Mouse (Mus musculus) forelimb bud, embryonic 11.5 days (tissue): ENCODE measurements around the gene Cct3.
"Not testable (repeated sequence)": the region's sequence is repeated elsewhere in the genome, so short reads cannot be mapped to it uniquely, and the experiment has no call there.

Experiments used
- DNase-seq: peaks from one replicate; pipeline ENCODE4 v3.0.0-alpha.2; 2012; ENCODE audit warnings: low read depth, low spot score

The Cct3 gene

GRCm38 (mm10) chr3:88291970-88292369, 4.9 kb upstream of the Cct3 start:
- no peak for DNase-seq

GRCm38 (mm10) chr3:88295272-88295671, 1.6 kb upstream of the Cct3 start:
- not testable (repeated sequence) for DNase-seq

DNA sequence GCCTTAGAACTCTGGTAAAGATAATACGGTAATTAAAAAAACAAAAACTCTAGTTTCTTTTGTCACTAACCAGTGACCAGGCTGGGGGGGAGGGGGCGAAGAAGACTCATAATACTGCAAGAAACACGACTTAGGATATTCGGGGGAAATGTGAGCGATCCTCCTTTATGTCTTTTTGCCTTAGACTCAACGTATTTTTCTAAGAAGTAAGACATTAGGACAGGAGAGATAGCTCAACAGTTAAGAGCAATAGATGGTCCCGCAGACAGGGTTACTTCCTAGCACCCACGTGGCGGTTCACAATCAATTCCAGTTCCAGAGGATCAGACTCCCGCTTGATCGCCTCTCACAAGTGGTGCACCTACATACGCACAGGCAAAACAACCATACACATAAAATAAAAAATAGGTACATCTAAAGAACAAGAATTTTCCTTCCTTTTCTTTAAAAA, 781 bp upstream of the Cct3 start:
- DNase-seq = no peak

GRCm38 (mm10) chr3:88297321-88297851, 470 bp downstream of the Cct3 start:
- no peak for DNase-seq

GRCm38 (mm10) chr3:88299172-88299571, 2.3 kb downstream of the Cct3 start:
- no peak for DNase-seq

- DNase-seq = peak; percentile 59
Measured at GRCm38 (mm10) chr3:88324951-88325405, 28.1 kb downstream of the Cct3 start, which contains the start of gene Glmp. Gene Glmp, plus strand, starts transcription at chr3:88325023.

DNA sequence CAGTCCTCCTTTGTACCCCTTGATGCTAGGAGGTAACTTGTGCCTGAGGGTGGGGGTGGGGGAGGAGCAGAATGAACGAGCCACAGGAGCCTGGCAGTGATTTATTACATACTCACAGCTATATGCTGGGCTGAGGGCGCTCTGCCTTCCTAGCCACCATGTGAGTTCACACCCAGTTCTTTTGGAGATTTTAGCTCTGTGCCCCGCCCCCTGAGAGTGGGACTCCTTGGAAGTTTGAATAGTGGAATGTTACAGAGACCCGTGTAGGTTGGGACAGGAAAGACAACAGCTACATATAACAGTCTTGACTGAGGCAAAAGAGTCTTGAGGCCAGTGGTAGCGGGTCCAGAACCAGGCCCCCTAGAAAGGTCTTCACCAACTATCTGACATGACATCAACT, 32.0 kb downstream of the Cct3 start:
- no peak for DNase-seq

DNA sequence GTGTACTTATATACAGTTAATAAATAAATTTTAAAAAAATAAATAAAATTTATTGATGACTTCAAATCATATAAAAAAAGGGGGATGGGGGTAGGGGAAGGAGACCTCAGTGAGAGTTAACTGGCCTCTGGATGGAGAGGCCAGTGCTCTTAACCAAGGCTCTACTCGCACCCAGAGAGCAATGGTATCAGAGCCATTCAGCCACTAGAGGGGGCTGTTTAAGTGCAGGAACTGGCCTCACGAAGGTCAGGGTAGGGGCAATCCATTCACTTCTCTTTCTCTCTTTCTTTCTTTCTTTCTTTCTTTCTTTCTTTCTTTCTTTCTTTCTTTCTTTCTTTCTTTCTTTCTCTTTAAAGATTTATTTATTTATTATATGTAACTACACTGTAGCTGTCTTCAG, 34.4 kb downstream of the Cct3 start:
- peak; percentile 29 for DNase-seq

GRCm38 (mm10) chr3:88334029-88334658, 37.2 kb downstream of the Cct3 start:
- no peak for DNase-seq

DNA sequence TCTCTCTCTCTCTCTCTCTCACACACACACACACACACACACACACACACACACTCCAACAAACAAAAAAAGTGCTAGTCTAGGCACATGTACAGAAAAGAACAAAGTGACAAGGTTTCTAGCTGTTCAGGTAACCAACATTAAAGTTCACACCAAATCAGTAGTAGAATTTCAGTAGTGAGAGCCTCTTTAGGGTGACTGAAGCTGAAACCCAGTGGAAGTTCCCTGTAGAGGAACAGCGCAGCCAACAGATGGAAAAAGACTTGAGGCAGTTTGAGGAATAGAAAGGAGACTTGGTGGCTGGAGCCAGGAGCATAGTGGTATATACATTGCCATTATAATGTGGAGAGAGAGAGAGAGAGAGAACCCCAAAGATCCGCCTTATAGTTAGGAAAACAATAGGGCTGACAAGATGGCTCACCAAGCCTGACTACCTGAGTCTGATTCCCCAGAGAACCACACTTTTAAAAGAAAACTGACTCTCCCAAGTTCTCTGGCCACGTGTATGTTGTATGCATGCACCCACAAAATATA, 38.1 kb downstream of the Cct3 start:
- DNase-seq = no peak

DNA sequence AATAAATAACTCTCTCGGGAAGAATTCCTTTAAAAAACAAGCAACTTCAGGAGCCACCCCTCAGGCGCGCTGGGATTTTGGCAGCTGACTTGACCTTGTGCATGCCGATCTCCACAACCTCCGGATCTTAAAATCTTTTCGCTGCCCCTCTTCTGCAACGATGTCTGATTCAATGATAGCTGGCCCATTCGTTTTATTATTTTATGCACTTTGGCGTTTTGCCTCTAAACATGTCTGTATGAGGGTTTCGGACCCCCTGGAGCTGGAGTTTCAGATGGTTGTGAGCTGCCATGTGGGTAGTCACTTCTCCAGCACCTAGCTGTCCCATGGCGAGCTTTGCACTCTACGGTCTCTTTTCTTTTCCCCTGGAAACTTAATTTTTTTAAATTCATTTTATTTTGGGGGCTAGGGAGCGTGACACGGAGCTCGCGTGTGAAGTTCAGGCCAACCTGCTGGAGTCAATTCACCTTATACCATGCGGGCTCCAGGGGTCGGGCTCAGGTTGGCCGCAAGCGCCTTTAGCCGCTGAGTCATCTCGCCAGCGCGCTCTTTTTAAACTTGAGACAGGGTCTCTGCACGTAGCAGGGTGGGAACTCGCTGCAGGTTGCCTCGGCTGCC, 38.6 kb downstream of the Cct3 start:
- DNase-seq = no peak

DNA sequence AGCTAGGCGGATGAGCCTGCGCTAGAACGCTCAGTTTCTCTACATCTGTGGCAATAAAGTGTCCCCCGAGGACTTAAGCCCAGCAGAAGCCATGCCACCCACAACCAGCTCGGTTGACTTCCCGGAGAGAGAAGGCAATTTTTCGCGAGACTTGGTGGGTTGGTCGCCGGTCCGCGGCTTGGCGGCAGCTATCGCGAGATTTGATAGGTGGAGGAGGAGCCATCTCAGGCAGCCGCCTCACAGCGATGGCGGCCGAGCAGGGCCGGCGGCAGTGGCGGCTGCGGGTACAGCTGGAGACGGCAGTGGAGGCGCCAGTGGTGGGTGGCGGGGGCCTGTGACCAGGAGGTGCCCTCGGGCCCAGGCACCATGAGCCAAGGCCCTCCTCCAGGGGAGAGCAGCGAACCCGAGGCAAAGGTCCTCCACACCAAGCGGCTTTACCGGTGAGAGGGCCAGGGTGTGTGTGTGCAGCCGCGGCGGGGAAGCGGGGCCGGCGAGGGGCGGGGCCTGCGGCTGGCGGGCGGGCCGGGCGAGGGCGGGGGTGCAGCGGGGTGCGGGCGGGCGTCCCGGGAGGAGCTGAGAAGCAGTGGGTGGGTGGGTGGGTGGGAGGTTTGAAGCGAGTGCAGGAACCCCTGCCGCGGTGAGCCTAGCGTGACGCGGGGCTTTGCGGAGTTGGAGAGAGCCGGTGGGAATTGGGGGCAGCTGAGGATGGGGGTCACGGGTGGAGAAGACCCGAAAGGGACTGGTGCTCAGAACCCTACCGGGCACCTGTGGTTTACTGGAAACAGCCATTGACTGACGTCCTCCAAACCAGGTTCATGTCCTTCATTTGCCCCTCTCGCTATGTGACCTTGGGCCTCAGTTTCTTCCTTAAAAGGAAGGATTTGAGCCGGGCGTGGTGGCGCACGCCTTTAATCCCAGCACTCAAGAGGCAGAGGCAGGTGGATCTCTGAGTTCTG, 39.4 kb downstream of the Cct3 start, which contains the start of the genes Tmem79 and Smg5:
Gene Tmem79 (minus strand): TSS at position 91 of the 956 bp plus-strand sequence.
Gene Smg5 (plus strand): TSS at position 203 of the 956 bp plus-strand sequence.
- peak; percentile 97 for DNase-seq

GRCm38 (mm10) chr3:88337367-88338020, 40.6 kb downstream of the Cct3 start:
- DNase-seq = no peak

GRCm38 (mm10) chr3:88338316-88338715, 41.4 kb downstream of the Cct3 start:
- no peak for DNase-seq

DNA sequence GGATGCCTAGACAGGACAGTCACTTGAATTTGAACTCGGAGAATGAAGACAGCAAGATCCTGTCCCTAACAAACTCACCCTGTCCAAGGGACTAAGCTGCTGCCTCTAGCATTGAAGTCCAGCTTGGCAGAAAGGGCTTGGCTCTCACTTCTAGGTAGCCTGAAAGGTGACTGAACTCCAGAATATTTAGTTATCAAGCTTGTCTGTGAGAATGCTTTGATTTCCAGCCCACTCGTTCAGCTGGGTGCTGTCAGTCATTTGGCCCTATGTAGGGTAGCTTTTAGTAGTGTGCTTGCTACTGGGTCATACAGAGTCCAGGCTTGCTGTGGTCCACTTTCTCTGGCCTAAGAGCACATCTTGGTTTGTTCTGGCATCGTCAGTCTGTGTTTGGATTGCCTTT, 42.1 kb downstream of the Cct3 start:
- no peak for DNase-seq

DNA sequence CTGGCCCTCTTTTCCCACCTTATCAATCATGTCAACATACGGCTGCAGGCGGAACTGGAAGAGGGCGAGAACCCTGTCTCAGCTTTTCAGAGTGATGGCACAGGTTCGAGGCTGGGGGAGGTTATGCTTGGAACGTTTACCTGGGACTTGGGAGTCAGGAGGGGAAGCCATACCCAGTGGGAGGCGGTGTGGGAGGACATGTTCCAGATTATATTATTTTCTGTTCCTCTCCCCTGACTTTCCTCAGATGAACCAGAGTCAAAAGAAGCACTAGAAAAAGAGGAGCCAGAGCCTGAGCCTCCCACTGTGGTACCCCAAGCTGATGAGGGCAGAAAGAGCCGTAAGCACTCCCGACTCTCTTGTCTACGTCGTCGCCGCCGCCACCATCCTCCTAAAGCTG, 53.8 kb downstream of the Cct3 start:
- no peak for DNase-seq

DNA sequence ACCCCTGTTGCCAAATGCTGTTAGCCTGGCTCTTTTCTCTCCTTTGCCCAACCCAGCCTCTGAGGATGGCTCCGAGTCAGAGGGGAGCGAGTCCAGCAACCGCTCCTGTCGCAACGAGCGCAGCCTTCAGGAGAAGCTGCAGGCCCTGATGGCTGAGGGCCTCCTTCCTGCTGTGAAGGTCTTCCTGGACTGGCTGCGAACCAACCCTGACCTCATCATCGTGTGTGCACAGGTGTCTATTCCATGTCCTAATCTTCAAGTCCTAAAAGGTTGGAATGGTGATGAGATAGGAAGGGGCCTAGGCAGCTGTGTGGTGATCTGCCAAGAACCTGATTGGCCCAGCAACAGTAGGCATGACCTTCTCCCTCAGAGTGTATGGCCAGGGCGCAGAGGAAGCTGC, 56.0 kb downstream of the Cct3 start:
- no peak for DNase-seq

- no peak for DNase-seq
Measured at GRCm38 (mm10) chr3:88354396-88355165, 57.7 kb downstream of the Cct3 start.

- DNase-seq = no peak
Measured at GRCm38 (mm10) chr3:88359584-88359983, 62.7 kb downstream of the Cct3 start.

DNA sequence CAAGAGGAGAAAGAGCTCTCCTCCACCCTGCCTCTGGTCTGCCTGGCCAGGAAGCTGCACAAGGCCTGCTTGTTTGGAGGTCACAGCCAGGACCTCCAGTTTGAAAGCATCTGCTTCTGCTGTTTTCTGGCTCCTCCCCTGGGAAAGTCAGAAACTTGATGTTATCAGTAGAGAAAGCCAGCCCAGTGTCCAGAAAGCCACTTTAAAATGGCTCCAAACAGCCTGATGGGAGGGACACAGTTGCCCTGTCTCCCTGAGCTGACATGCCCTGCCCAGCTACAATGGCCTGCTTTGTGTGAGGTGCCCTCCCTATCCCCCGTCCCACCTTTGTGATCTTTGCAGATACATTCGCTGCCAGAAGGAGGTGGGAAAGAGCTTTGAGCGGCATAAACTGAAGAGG, 63.1 kb downstream of the Cct3 start:
- no peak for DNase-seq
